Mouse (Mus musculus): ENCODE data around the gene Mb21d2. TPM values are rescaled to one million over a fixed set of nuclear protein-coding genes. Genes with fewer than 3 reads are reported as not detected.

Gene Mb21d2
- polyA plus RNA-seq, 1 experiment from 2014 or later = 3.1 TPM

DNA sequence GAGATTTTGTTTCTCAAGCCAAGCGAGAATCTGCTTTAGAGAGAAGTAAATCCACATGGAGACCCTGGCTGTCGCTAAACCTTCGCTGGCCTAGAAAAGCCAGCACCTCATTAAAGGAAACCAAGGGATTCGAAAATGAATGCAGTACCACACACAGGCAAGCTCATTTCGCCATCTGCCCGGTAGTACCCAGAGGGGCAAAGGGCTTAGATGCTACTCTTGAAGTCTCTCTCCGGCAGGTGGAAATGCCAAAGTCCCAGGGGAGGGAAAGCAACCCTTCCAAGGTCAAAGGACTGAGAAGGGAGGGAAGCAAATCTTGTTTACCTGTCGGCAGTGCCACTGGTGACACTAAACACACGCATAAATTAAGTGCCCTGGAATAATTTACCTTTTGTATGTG lies 2.1 kb downstream of the Mb21d2 start:
- no peaks in the 10 kb centered on the region for H3K36me3 ChIP-seq (replicated peaks; ENCODE audit: insufficient read depth, low read length)
- ATAC-seq (no peak), DNase-seq (no peak)
- H3K27me3 ChIP-seq (ENCODE audit: insufficient read depth, low read length) = peaks cover 12% of the 10 kb centered on the region
- no peak overlapping the region for H3K27ac ChIP-seq (ENCODE audit: low read depth)
- WGBS (ENCODE audit: insufficient replicate concordance) = 49% methylated on average over 9 of the region's 9 CpGs
- no peak overlapping the region for H3K4me2 ChIP-seq (ENCODE audit: low read depth, low read length)
- no peak overlapping the region for H3K4me3 ChIP-seq (ENCODE audit: low read depth, low read length)
- no peak overlapping the region for H3K9ac ChIP-seq (replicated peaks)
- no peaks in the 10 kb centered on the region for H3K4me1 ChIP-seq (ENCODE audit: insufficient read depth)
- TF ChIP-seq CTCF (IDR thresholded peaks at IDR 0.05; ENCODE audit: low read depth) (no peak), EP300 (IDR thresholded peaks at IDR 0.05; ENCODE audit: low read depth) (no peak)
- no peaks in the 10 kb centered on the region for H3K9me3 ChIP-seq (ENCODE audit: low read length)

DNA sequence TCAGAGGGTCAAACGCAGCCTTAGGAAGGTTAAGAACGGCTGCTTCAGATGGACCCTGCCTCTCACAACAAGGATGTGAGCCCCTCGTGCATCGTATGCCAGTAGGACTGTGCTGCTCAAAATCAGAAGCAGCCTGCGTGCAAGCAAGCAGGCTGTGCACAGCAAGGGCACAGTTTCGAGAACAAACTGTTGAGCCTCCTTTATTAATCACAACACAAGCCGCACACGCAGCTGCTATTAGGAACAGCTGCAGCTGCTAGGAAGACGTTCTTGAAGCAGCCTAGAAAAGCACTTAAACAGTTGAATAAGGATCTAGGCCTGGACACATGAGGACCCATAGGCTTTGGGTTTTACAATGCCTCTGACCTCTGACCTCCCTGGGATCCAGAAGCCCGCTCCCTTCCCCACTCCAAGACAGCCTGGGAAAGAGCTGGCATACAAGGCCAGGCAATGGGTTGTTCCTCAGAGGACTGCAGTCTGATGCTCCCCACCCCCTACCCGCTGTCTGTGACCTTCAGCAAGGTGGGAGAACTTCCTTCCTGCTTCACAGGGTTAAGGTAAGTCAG lies 10.1 kb downstream of the Mb21d2 start:
- Histone ChIP-seq H3K4me3 (ENCODE audit: low read depth, low read length) (no peak overlapping the region), H3K27me3 (ENCODE audit: insufficient read depth, low read length) (no peaks in the 10 kb centered on the region), H3K9ac (replicated peaks) (no peak overlapping the region), H3K36me3 (replicated peaks; ENCODE audit: insufficient read depth, low read length) (no peaks in the 10 kb centered on the region), H3K4me1 (ENCODE audit: insufficient read depth) (no peaks in the 10 kb centered on the region), H3K4me2 (ENCODE audit: low read depth, low read length) (no peak overlapping the region), H3K27ac (ENCODE audit: low read depth) (no peak overlapping the region), H3K9me3 (ENCODE audit: low read length) (no peaks in the 10 kb centered on the region)
- WGBS (ENCODE audit: insufficient replicate concordance) = 80% methylated on average over 11 of the region's 11 CpGs
- ATAC-seq = no peak
- DNase-seq = no peak
- TF ChIP-seq CTCF (IDR thresholded peaks at IDR 0.05; ENCODE audit: low read depth) = no peak
- TF ChIP-seq EP300 (IDR thresholded peaks at IDR 0.05; ENCODE audit: low read depth) = no peak

DNA sequence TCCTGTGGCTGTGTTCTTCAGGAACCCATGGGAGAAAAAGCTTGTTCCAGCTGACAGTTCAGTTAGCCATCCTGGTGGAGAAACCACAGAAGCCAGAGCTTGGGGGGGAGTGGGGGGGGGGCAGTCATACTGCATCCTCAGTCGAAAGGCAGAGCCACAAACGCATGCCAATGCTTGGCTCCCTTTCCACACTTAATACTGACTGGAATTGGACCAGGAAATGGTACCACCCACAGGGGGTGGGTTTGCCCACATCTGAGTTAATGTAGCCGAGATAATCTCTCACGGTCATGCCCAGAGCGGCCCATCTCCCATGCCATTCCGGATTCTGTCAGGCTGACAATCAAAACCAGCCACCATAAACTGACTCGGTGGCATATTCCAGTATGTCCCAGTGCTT lies 14.1 kb downstream of the Mb21d2 start:
- H3K4me2 ChIP-seq (ENCODE audit: low read depth, low read length) = no peak overlapping the region
- H3K9me3 ChIP-seq (ENCODE audit: low read length) = no peaks in the 10 kb centered on the region
- DNase-seq = no peak
- no peaks in the 10 kb centered on the region for H3K4me1 ChIP-seq (ENCODE audit: insufficient read depth)
- no peak overlapping the region for H3K9ac ChIP-seq (replicated peaks)
- H3K27ac ChIP-seq (ENCODE audit: low read depth) = no peak overlapping the region
- no peaks in the 10 kb centered on the region for H3K27me3 ChIP-seq (ENCODE audit: insufficient read depth, low read length)
- 85% methylated on average over 7 of the region's 7 CpGs for WGBS (ENCODE audit: insufficient replicate concordance)
- no peak for ATAC-seq
- no peak overlapping the region for H3K4me3 ChIP-seq (ENCODE audit: low read depth, low read length)
- H3K36me3 ChIP-seq (replicated peaks; ENCODE audit: insufficient read depth, low read length) = no peaks in the 10 kb centered on the region
- TF ChIP-seq CTCF (IDR thresholded peaks at IDR 0.05; ENCODE audit: low read depth) (no peak), EP300 (IDR thresholded peaks at IDR 0.05; ENCODE audit: low read depth) (no peak)

DNA sequence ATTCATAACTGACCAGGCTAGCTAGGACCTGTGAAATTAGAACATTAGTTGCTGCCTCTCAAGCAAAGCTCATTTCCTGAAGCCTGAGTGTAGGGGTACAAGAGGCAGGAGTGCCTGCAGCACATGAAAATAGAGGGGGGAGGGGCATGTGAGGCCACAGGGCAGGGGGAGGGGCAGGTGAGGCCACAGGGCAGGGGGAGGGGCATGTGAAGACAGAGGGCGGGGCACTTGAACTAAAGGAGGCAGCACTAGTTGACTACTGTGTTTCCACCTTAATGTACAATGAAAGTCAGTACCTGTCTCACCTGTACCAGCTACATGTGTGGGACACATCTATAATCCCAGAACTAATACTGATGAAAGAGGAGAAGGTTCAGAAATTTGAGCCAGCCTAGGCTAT lies 14.8 kb downstream of the Mb21d2 start:
- no peaks in the 10 kb centered on the region for H3K4me1 ChIP-seq (ENCODE audit: insufficient read depth)
- ATAC-seq = no peak
- WGBS (ENCODE audit: insufficient replicate concordance) = 63% methylated on average over 1 of the region's 1 CpGs

DNA sequence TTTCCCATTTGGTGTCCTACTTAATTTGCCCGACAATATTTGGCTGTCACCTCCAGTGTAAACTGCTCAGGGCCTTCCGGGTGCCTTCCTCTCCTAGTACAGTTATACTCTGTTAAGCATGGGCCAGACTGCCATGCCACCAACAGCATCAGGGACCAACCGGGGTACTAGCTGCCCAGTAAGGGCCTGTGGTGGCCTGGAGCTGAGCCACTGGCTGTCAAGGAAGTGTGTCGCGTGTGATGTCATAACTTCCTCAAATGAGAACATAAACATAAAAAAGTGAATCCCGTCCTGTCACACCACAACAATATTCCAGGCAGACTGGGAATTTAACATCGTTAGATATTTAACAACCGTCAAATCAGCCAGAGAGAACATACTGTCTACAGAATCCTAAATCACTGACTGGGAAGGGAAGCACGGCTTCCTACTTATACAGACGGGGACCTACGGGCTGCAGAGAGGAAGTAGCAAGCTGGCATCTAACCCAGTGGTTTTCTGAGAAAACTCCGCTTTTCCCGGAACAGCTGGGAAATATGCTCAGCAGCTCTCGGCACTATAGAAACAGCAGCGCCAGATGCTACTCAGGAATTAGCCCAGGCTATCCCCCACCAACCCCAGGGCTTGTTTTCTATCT lies 17.9 kb downstream of the Mb21d2 start:
- Histone ChIP-seq H3K4me1 (ENCODE audit: insufficient read depth) (peaks cover 5% of the 10 kb centered on the region; the same call in 1 of the 2 replicates), H3K9ac (replicated peaks) (no peak overlapping the region), H3K36me3 (replicated peaks; ENCODE audit: insufficient read depth, low read length) (no peaks in the 10 kb centered on the region), H3K9me3 (ENCODE audit: low read length) (no peaks in the 10 kb centered on the region), H3K27me3 (ENCODE audit: insufficient read depth, low read length) (no peaks in the 10 kb centered on the region), H3K27ac (ENCODE audit: low read depth) (0 out of 2 replicates have a peak overlapping the region, but pooled peaks have one; percentile 30), H3K4me2 (ENCODE audit: low read depth, low read length) (no peak overlapping the region), H3K4me3 (ENCODE audit: low read depth, low read length) (no peak overlapping the region)
- TF ChIP-seq EP300 (IDR thresholded peaks at IDR 0.05; ENCODE audit: low read depth) (no peak), CTCF (IDR thresholded peaks at IDR 0.05; ENCODE audit: low read depth) (no peak)
- DNase-seq (no peak), ATAC-seq (peak; percentile 58)
- 35% methylated on average over 15 of the region's 15 CpGs for WGBS (ENCODE audit: insufficient replicate concordance)

More for the DNA sequence above, 14.8 kb downstream of the Mb21d2 start:
- Histone ChIP-seq H3K4me2 (ENCODE audit: low read depth, low read length) (no peak overlapping the region), H3K9me3 (ENCODE audit: low read length) (no peaks in the 10 kb centered on the region), H3K27me3 (ENCODE audit: insufficient read depth, low read length) (no peaks in the 10 kb centered on the region), H3K36me3 (replicated peaks; ENCODE audit: insufficient read depth, low read length) (no peaks in the 10 kb centered on the region), H3K9ac (replicated peaks) (no peak overlapping the region), H3K4me3 (ENCODE audit: low read depth, low read length) (no peak overlapping the region), H3K27ac (ENCODE audit: low read depth) (no peak overlapping the region)
- no peak for TF ChIP-seq CTCF (IDR thresholded peaks at IDR 0.05; ENCODE audit: low read depth)
- TF ChIP-seq EP300 (IDR thresholded peaks at IDR 0.05; ENCODE audit: low read depth) = no peak
- DNase-seq = peak; percentile 23

DNA sequence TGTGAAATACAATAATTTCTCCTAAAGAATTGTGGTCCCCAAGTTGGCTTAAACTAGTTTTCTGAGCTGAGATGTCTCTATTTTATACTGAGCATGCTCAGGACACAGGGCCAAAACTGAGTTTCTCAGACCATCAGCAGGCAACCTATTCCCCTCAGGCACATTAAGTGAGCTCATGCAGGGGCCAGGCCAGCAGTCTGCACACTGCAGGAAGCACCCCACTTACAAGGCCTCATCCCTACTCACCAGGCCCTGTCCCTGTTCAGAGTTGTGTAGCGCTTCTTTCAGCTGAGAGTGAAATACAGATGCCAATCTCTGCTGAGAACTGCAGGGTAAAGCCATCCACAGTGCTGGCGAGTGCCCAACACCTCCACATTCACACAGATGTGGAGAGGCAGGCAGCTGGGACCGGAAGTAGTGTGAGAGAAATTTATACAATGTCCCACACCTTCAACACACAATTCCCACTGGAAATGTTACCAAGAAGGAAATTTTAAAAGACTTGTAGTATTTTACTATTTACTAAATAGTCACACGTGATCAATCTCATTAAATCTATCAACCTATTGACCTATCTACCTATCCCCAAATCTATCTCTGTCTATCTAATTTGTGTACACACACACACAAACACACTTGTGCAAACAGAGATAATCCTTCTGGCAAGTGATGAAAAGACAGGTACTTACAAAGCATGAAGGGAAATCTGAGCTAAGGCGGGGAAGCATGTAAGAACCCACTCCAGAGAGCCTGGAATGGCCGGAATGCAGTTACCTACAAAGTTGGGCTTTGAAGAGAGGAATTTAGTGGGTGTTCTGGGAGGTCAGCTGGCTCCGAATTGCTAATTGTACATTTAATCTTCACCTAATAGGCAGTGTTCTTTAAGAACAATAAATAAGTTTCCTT lies 22.9 kb downstream of the Mb21d2 start:
- Histone ChIP-seq H3K27me3 (ENCODE audit: insufficient read depth, low read length) (no peaks in the 10 kb centered on the region), H3K36me3 (replicated peaks; ENCODE audit: insufficient read depth, low read length) (no peaks in the 10 kb centered on the region), H3K9ac (replicated peaks) (no peak overlapping the region), H3K4me1 (ENCODE audit: insufficient read depth) (peaks cover 8% of the 10 kb centered on the region; the same call in 1 of the 2 replicates), H3K9me3 (ENCODE audit: low read length) (no peaks in the 10 kb centered on the region), H3K27ac (ENCODE audit: low read depth) (peak overlapping the region; percentile 82; the same call in 1 of the 2 replicates), H3K4me3 (ENCODE audit: low read depth, low read length) (no peak overlapping the region), H3K4me2 (ENCODE audit: low read depth, low read length) (no peak overlapping the region)
- ATAC-seq = no peak
- WGBS (ENCODE audit: insufficient replicate concordance) = 56% methylated on average over 7 of the region's 7 CpGs
- no peak for TF ChIP-seq CTCF (IDR thresholded peaks at IDR 0.05; ENCODE audit: low read depth)
- no peak for TF ChIP-seq EP300 (IDR thresholded peaks at IDR 0.05; ENCODE audit: low read depth)
- DNase-seq = no peak

Data from liver, postnatal 0 days (tissue).